Mouse (Mus musculus): Measurements from ENCODE around the gene Map4k5.

Map4k5 gene

GRCm38 (mm10) chr12:69788380-69788779, 104.6 kb downstream of the Map4k5 start:
- DNase-seq (ENCODE audit: low spot score) = no peak

- no peak for DNase-seq (ENCODE audit: low spot score)
These were observed 107.5 kb downstream of the Map4k5 start for GRCm38 (mm10) chr12:69785471-69785870.

DNA sequence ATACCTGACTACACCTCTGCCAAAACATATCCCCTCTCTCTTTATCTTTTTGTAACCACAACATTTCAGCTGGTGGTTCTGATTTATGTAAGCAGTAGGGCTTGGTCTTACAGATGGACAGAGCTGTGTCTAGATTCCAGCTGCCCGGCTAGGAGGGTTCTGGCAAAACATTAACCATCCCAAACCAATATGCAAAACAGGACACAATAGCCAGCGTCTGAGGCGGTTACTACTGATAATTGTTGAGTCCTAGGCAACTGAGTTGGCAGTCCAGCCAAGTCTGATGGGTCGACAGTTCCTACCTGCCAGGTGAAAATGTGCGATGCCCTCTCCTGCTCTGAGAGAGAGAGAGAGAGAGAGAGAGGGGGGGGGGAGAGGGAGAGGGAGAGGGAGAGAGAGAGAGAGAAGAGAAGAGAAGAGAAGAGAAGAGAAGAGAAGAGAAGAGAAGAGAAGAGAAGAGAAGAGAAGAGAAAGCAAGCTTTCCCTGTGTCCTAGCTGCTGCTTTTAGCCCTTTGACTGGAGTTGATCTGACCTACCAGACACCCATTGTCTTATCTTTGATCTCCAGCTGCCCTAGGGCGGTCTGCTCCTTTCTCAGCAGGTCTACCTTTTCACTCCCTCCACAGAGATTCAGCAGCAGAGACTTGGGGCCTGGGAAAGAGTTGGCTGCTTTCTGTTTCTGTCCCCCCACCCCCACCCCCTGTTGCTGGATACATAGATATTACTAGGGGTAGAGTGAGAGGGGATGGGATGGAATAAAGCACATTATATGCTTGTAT, 109.6 kb downstream of the Map4k5 start:
- no peak for DNase-seq (ENCODE audit: low spot score)

- peak; percentile 55 for DNase-seq (ENCODE audit: low spot score)
These were observed 110.9 kb downstream of the Map4k5 start for GRCm38 (mm10) chr12:69781935-69782650.

DNA sequence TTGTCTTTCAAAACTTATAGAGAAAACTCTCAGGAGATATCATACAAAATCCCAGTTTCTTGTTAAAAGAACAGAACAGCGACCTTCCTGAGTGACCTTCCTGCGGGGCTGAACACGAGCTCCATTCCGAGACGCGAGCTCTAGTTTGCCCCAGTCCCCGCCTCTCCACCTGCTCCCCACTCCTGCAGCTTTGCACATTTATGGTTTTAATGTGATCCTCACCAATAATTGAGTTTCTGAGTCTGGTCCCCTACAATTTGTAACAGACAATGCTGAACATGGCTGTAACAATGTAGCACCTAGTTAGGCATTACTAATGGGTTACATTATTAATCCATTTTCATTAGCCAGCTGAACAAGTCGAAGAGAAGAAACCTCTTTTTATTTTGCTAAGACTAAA, 111.5 kb downstream of the Map4k5 start:
- DNase-seq (ENCODE audit: low spot score) = no peak

GRCm38 (mm10) chr12:69777957-69778356, 115.0 kb downstream of the Map4k5 start:
- DNase-seq (ENCODE audit: low spot score) = no peak

DNA sequence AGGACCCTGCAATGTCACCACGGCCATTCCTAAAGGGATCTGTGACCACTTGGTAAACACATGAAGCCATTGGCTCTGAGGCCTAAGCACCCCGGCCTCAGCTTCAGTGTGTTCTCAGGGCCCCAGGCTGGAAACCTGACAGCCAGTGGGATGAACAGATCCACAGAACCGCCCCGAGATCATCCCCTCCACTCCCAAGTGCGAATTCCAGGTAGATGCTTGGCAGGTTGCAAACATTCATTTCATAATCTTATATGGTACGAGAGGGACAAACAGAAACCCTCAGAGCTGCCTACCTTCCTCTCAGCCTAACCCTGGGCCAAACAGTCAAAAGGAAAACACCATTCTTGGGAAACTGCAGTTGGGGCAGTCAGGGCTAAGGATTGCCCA, 115.7 kb downstream of the Map4k5 start:
- DNase-seq (ENCODE audit: low spot score) = no peak

- DNase-seq (ENCODE audit: low spot score) = no peak
These were observed 116.2 kb downstream of the Map4k5 start for GRCm38 (mm10) chr12:69776607-69777340.

DNA sequence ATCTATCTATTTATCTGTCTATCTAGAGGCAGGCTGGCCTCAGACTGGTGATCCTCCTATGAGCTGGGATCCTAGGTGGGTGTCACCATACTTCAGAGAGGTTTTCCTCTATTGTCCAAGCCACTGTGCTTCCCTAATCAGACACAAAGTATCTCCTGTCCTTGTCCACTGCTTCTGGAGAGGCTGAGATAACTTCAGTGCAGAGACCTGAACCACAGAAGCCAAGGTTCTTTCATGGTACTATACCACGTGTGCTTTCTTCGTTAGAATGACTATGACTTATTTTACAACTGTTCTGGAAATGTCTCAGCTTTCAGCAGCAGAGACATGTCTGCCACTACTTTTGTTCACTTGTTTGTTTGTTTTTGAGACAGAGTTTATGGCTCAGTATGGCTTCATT, 124.2 kb downstream of the Map4k5 start:
- DNase-seq (ENCODE audit: low spot score) = no peak

DNA sequence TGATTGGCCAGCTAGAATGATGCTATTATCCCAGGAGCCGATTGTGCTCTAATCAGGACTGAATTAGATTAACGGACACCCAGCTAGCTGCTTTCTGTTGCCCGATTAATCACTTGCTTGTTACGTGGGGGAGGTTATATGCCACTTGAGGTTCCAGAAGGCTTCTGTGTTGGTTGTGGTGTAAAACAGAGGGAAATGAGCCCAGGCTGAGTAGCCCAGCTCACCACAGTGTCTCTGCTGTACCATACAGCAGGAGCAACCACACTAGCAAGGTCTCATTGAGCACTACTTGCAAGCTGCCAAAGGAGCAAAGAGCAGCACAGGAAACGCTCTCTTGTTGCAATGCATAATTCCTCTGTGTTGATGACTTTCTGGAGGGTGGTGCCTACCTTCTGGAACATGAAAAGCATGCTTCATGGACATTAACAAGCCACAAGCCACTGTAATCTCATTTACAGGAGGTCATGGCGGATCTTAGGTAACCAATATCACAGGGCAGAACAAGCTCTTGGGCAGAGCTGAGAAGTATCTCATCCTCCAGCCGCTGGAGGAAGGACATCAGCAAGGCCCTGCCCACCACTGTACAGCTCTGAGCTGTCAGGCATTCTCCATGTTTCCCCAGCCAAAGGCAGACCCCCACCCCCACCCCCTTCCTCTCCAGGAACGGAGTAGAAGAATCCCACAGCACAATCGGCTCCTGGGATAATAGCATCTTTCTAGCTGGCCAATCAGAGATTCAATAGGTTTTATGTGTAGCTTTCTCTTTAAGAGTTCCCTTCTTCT, 125.3 kb downstream of the Map4k5 start:
- DNase-seq (ENCODE audit: low spot score) = no peak

DNA sequence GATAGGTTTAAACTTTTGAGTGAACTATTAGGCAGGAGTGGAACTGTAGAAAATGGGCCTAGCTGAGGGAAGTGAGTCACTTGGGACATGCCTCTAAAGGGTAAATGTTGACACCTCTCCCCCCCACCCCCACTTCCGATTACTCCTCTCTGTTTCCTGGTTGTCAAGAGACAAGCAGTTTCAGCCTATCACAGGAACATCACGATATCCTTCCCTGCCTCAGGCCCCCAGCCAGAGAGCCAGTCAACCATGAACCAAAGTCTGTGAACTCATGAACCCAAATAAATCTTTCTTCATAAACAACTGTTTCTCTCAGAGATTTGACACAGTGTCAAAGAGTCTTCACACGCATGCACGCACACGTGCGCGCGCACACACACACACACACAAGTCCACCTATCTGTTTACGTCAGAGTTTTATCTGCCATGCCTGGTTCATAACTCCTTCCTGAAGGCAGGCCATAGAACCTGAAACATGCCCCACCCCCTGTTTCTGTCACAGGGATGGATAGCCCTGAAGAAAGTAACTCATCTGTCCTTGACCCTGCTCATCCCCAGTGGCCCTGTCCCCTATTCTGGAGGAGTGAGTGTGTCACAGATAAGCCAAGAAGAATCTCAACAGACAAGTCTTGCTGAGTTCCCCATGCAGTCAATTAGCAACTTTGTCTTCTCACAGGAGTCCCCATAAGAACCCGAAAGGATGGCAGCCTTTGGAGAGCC, 126.7 kb downstream of the Map4k5 start:
- no peak for DNase-seq (ENCODE audit: low spot score)

- no peak for DNase-seq (ENCODE audit: low spot score)
These were observed 127.5 kb downstream of the Map4k5 start for GRCm38 (mm10) chr12:69765543-69765942.

GRCm38 (mm10) chr12:69761603-69762002, 131.4 kb downstream of the Map4k5 start:
- no peak for DNase-seq (ENCODE audit: low spot score)

GRCm38 (mm10) chr12:69760743-69761406, 132.1 kb downstream of the Map4k5 start:
- no peak for DNase-seq (ENCODE audit: low spot score)

DNA sequence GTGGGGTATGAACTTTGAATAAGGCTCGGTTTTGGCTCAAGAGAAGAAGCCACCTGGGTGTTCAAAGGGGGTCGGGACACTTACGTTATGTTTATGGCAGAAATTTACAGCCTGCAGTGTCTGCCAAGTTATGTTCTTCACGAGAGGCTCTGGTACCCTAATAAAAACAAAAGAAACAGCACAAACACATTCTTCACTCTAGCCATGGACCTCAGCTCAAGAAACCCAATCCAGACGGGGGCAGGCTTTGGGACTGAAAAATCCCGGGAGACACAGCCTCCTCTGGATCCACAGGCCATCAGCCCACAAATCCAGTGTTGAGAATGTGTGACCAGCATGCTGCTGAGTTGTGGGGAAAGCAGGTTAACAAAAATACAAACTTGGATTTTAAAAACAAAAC, 133.0 kb downstream of the Map4k5 start:
- no peak for DNase-seq (ENCODE audit: low spot score)

GRCm38 (mm10) chr12:69759267-69759885, 133.6 kb downstream of the Map4k5 start:
- no peak for DNase-seq (ENCODE audit: low spot score)

DNA sequence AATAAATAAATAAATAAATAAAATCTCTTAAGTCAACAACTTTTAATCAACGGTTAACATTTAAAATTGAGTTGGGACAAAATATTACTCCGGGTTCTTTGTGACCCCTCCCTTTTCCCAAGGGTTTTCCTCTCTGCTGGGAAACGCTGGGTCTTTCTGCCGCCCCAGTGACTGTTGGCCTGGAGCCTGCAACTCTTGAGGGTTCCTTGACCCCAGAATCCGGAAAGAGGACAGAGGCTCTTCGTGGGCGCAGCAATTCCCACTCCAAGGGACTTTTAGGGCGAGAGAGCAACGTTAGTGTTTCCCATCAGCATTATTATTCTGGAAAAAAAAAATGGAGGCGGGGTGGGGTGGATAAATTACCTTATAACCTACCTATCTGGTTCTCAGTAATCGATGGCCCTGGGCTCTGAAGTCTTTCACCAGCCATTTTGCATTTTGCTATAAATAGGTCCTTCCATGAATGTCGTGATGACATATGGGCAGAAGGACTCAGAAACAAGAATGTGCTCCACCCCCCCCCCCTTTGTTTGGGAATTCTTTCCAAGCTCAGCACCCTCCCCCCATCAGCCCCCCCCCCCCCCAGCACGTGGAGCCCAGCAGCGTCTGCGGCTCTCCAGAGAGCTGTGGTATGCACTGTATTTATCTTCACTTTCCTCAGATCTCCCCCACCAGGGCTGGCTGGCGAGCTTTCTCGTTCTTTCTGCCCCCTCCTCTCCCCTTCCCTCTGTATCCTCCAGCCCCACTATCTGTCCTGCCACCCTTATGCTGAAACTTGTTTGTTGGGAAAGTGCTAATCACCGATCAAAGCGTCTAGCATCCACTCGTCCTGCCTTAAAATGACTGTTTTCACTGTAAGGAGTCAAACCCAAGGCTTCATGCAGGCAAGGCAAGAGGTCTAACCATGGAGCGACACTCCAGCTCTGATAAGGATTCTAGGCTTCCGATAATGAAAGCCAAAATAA, 134.5 kb downstream of the Map4k5 start:
- DNase-seq (ENCODE audit: low spot score) = no peak

- DNase-seq (ENCODE audit: low spot score) = peak; percentile 56
These were observed 135.4 kb downstream of the Map4k5 start for GRCm38 (mm10) chr12:69757418-69758141.

DNA sequence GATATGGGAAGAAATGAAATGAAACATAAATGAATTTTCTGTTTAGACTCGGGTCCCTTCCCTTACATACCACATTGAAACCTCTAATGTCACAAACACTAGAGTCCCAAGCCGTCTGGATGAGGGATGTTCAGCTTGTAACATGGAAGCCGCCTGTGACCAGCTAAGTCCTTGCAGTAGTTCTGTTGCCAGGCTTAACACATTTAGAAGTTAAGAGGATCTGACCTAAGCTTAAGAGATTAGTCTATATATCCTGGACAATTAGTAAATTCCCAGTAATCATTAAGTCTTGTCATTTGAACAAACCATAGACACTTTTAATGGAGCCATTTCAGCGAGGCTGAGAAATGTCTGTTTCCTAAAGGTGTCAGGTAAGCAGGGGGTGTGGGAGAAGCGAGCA, 137.0 kb downstream of the Map4k5 start:
- DNase-seq (ENCODE audit: low spot score) = no peak

Data from ovary, postnatal 14 days (tissue).